Mouse (Mus musculus): Measurements from ENCODE around the gene Acr. TPM values are rescaled to one million over a fixed set of nuclear protein-coding genes. Genes with fewer than 3 reads are reported as not detected.

The Acr gene
- polyA plus RNA-seq, 1 experiment from 2014 or later = 1.8 TPM

DNA sequence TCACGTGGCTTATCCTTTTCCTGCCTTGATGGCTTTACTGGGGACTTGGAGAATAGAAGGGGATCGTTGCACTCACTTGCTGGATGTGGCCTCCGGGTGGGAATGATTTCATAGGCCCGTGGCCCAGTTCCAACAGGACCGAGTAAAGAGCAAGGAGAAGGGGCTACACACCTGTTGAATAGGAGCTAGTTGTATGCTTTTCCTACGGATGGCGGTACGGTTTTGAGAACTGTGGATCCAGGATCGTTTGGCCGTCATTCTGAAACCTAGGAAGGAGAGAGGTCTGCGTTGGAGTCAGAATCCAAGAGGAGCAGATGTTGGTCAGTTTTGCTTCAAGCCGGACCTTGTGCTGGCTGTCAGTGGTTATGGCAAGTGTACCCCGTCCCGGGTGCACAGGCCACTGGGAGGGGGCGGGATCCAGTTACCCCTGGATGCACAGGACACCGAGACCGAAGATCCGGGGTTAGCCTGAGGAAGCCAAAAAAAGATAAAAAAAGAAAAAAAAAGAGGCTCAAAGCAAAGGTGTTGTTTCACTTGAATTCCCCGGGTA, 41.3 kb upstream of the Acr start:
- no peaks in the 10 kb centered on the region for H3K36me3 ChIP-seq (ENCODE audit: control insufficient read depth, insufficient read depth, low read length)
- no peak overlapping the region for H3K27ac ChIP-seq (ENCODE audit: low read length)
- no peaks in the 10 kb centered on the region for H3K9me3 ChIP-seq (replicated peaks; ENCODE audit: control insufficient read depth, low read length, poor library complexity, severe bottlenecking)
- H3K9ac ChIP-seq (ENCODE audit: low read depth, low read length) = no peak overlapping the region
- no peak for ATAC-seq
- no peak overlapping the region for H3K4me3 ChIP-seq (ENCODE audit: low read depth, low read length)
- H3K4me2 ChIP-seq (ENCODE audit: low read length) = no peak overlapping the region
- no peaks in the 10 kb centered on the region for H3K27me3 ChIP-seq (ENCODE audit: control insufficient read depth, insufficient read depth, low read depth, low read length)
- peaks cover 2% of the 10 kb centered on the region for H3K4me1 ChIP-seq (ENCODE audit: control insufficient read depth, insufficient read depth, low read length)
- 91% methylated on average over 19 of the region's 19 CpGs for WGBS

DNA sequence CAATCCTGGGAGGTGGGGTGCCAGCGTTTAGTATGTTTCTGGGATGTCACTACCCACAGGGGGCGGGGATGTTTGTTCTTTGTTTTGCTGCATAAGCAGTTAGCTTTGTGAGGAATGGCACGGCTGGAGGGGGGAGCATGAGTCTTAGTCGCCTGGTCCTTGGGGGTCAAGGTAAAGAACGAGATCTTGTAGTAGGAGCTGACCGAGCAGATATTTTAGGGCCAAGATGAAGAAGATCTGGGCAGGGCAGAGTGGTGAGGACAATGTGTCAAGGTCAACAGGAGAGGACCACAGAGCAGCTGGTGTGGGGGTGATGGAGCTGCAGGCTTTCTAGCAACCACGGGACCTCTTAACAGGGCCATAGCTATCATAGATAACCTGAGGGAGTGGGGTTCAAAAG, 40.7 kb upstream of the Acr start:
- H3K4me3 ChIP-seq (ENCODE audit: low read depth, low read length) = no peak overlapping the region
- H3K27ac ChIP-seq (ENCODE audit: low read length) = no peak overlapping the region
- H3K9ac ChIP-seq (ENCODE audit: low read depth, low read length) = no peak overlapping the region
- H3K9me3 ChIP-seq (replicated peaks; ENCODE audit: control insufficient read depth, low read length, poor library complexity, severe bottlenecking) = no peaks in the 10 kb centered on the region
- 80% methylated on average over 7 of the region's 7 CpGs for WGBS
- no peaks in the 10 kb centered on the region for H3K36me3 ChIP-seq (ENCODE audit: control insufficient read depth, insufficient read depth, low read length)
- no peak for ATAC-seq
- H3K4me2 ChIP-seq (ENCODE audit: low read length) = no peak overlapping the region
- H3K27me3 ChIP-seq (ENCODE audit: control insufficient read depth, insufficient read depth, low read depth, low read length) = no peaks in the 10 kb centered on the region
- H3K4me1 ChIP-seq (ENCODE audit: control insufficient read depth, insufficient read depth, low read length) = peaks cover 9% of the 10 kb centered on the region

DNA sequence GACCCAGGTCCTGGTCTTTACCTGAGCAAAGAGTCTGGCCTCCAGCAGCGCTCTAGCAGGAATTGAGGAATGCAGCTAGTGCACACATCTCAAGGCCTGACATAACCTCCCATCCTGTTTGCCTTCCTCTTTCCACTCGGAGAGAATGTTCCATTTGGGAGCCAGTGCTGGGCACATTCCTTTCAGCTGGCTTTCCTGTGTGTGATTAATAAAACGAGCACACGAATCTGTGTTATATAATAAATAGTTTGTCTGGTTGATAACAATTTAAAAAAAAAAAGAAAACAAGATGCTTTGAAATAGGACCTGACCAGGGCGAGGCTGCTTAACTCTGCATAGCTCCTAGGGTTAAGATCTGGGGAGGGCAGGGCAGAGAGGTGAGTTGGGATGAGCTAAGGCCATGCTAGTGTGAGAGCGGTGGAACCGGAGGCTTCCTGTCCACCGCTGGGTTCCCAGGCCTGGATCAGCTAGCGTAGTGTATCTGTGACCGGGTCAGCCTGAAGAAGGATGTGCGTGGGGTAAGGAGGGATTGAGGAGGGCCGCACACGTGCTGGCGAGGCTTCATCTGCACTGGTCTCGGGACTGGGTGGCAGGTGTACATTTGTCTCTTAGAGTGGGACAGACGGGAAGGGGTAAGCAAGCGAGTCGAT, 39.8 kb upstream of the Acr start:
- Histone ChIP-seq H3K27ac (ENCODE audit: low read length) (no peak overlapping the region), H3K4me1 (ENCODE audit: control insufficient read depth, insufficient read depth, low read length) (peaks cover 15% of the 10 kb centered on the region), H3K27me3 (ENCODE audit: control insufficient read depth, insufficient read depth, low read depth, low read length) (no peaks in the 10 kb centered on the region), H3K4me3 (ENCODE audit: low read depth, low read length) (no peak overlapping the region), H3K4me2 (ENCODE audit: low read length) (no peak overlapping the region), H3K9me3 (replicated peaks; ENCODE audit: control insufficient read depth, low read length, poor library complexity, severe bottlenecking) (no peaks in the 10 kb centered on the region), H3K9ac (ENCODE audit: low read depth, low read length) (no peak overlapping the region), H3K36me3 (ENCODE audit: control insufficient read depth, insufficient read depth, low read length) (no peaks in the 10 kb centered on the region)
- no peak for ATAC-seq
- 90% methylated on average over 18 of the region's 18 CpGs for WGBS

DNA sequence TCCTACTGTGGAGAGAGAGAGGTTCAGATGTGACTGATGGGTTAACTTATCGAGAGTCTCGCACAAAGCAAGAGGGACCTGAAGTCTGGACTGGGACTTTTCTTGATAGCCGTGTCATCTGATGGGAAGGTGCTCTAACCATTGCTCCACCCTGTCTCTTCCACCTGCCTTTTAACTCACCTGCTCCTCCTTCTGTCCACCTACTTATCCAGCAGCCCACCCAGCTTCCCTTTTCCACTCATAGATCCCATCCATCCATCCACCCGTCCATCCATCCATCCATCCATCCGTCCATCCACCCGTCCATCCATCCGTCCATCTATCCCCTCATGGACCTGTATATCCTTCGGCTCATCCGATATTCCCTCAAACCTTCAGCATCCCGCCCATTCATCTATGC, 39.2 kb upstream of the Acr start:
- Histone ChIP-seq H3K27ac (ENCODE audit: low read length) (no peak overlapping the region), H3K9me3 (replicated peaks; ENCODE audit: control insufficient read depth, low read length, poor library complexity, severe bottlenecking) (no peaks in the 10 kb centered on the region), H3K4me1 (ENCODE audit: control insufficient read depth, insufficient read depth, low read length) (peaks cover 21% of the 10 kb centered on the region), H3K4me3 (ENCODE audit: low read depth, low read length) (no peak overlapping the region), H3K9ac (ENCODE audit: low read depth, low read length) (no peak overlapping the region), H3K4me2 (ENCODE audit: low read length) (no peak overlapping the region), H3K27me3 (ENCODE audit: control insufficient read depth, insufficient read depth, low read depth, low read length) (no peaks in the 10 kb centered on the region), H3K36me3 (ENCODE audit: control insufficient read depth, insufficient read depth, low read length) (no peaks in the 10 kb centered on the region)
- ATAC-seq = no peak
- 96% methylated on average over 10 of the region's 10 CpGs for WGBS

DNA sequence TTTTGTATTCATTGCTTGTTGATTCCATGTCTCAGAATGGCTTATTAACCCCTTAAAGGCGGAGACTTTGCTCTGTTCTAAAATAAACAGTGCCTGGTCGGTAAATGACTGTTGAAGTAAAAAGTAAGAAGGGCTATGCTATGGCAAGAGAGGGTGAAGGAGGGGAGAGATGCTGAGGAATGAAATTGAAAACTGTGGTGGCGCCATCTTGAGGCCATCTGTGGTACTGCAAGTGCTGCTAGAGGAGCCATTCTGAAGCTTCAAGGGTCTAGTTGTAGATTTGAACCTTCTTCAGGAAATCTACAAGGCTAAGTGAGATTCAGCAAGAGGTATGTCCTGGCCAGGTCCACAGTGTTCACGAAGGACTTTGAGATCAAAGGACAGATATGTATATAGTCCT, 37.8 kb upstream of the Acr start:
- no peak for ATAC-seq
- H3K9ac ChIP-seq (ENCODE audit: low read depth, low read length) = no peak overlapping the region
- peaks cover 26% of the 10 kb centered on the region for H3K4me1 ChIP-seq (ENCODE audit: control insufficient read depth, insufficient read depth, low read length)
- 6% methylated on average over 4 of the region's 4 CpGs for WGBS
- no peak overlapping the region for H3K4me2 ChIP-seq (ENCODE audit: low read length)
- H3K27ac ChIP-seq (ENCODE audit: low read length) = no peak overlapping the region
- H3K36me3 ChIP-seq (ENCODE audit: control insufficient read depth, insufficient read depth, low read length) = no peaks in the 10 kb centered on the region
- H3K27me3 ChIP-seq (ENCODE audit: control insufficient read depth, insufficient read depth, low read depth, low read length) = no peaks in the 10 kb centered on the region
- H3K9me3 ChIP-seq (replicated peaks; ENCODE audit: control insufficient read depth, low read length, poor library complexity, severe bottlenecking) = no peaks in the 10 kb centered on the region
- no peak overlapping the region for H3K4me3 ChIP-seq (ENCODE audit: low read depth, low read length)

DNA sequence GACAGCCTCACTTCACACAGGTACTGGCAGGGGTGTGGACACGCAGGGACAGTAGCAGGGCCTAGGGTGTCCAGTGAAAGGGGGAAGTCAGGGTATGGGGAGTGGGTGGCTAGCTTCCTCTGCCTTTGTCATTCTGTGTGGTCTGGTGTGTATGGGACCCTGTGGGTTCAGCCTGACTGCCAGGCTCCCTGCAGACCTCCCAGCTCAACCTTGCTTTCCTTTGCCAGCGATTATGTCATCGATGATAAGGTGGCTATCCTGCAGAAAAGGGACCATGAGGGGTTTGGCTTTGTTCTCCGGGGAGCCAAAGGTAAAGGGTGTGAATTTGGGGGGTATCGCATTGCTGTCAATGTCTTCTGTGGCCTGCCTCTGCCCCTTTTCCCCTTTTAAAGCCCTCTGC, 36.7 kb upstream of the Acr start:
- ATAC-seq = no peak
- Histone ChIP-seq H3K27me3 (ENCODE audit: control insufficient read depth, insufficient read depth, low read depth, low read length) (no peaks in the 10 kb centered on the region), H3K4me2 (ENCODE audit: low read length) (no peak overlapping the region), H3K9ac (ENCODE audit: low read depth, low read length) (no peak overlapping the region; the same call in 1 of the 2 replicates), H3K4me1 (ENCODE audit: control insufficient read depth, insufficient read depth, low read length) (peaks cover 26% of the 10 kb centered on the region), H3K27ac (ENCODE audit: low read length) (no peak overlapping the region), H3K36me3 (ENCODE audit: control insufficient read depth, insufficient read depth, low read length) (no peaks in the 10 kb centered on the region), H3K9me3 (replicated peaks; ENCODE audit: control insufficient read depth, low read length, poor library complexity, severe bottlenecking) (no peaks in the 10 kb centered on the region), H3K4me3 (ENCODE audit: low read depth, low read length) (no peak overlapping the region)
- WGBS = 97% methylated on average over 5 of the region's 5 CpGs

DNA sequence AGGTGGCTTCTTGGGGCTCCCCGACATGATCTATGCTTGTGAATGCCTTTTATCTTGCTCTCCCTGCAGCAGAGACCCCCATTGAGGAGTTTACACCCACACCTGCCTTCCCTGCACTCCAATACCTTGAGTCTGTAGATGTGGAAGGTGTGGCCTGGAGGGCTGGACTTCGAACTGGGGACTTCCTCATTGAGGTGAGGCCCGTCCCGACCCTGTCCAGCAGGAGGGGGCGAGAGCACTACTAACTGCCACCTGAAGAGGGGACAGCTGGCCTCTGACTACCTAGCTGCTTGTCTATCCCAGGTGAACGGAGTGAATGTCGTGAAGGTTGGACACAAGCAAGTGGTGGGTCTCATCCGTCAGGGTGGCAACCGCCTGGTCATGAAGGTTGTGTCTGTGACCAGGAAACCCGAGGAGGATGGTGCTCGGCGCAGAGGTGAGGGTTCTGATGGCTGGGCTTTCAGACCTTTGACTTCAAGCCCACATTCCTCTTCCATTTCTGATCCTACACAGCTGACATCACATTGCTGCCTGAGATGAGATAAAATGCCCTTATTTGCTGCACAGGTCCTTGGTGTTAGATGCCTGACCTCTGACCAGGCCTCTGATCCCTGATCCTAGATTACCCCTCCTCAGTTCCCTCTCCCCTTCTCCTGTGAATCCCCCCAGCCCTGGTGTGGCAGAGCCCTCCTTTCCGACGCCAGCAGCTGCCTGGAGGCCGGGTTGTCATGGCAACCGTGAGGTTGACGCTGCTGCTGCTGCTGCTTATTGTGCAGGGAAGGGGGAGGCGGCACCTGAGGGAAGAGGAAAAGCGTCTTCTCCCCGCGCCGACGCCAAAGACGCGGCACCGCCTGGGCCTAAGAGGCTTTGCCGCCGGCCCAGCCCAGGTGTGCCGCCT, 35.9 kb upstream of the Acr start:
- peak overlapping the region; percentile 75 for H3K9ac ChIP-seq (ENCODE audit: low read depth, low read length)
- WGBS = 20% methylated on average over 28 of the region's 29 CpGs

DNA sequence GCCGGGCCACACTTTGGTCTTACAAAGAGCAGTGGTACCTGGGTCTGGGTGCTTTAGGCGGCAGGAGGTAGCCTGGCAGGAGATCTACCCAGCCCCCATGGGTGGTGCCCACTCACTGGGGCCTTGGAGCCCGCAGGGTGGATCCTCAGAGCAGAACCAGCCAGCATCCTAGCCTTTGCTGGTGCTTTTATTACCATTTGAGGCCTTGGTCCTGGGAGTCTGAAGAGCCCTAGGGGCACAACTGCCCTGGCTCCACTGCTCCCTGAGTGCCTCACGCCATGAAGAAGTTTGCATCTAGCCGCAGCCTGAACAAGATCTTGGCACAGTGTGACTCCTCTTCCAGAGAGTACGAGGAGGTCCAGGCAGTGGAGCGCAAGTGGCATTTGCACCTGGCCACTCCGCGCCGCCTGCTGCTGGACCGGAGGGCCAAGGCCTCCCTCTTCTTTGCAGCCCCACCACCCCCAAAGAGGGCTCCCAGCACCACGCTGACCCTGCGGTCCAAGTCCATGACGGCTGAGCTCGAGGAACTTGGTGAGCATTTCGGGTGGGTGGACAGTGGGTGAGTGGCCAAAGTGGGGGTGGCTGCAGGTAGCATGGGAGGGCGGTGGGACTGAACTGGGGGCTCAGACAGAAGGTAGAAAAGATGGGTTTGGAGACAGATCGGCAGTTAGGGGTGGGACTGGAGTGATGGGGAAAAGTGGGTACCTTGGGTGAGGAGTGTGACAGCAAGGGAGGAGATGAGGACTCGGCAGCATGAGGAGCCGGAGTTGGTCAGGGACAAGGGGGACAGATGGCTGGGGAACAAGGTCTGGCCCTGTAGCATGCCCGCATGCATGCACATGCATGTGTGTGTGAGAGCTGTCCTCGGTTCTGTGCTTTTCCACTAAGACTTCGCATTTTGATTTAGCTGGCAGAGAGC, 34.9 kb upstream of the Acr start:
- Histone ChIP-seq H3K4me3 (ENCODE audit: low read depth, low read length) (peak overlapping the region; percentile 49), H3K36me3 (ENCODE audit: control insufficient read depth, insufficient read depth, low read length) (no peaks in the 10 kb centered on the region), H3K27ac (ENCODE audit: low read length) (peak overlapping the region; percentile 93), H3K9me3 (replicated peaks; ENCODE audit: control insufficient read depth, low read length, poor library complexity, severe bottlenecking) (no peaks in the 10 kb centered on the region), H3K9ac (ENCODE audit: low read depth, low read length) (peak overlapping the region; percentile 75), H3K4me2 (ENCODE audit: low read length) (peak overlapping the region; percentile 88), H3K27me3 (ENCODE audit: control insufficient read depth, insufficient read depth, low read depth, low read length) (no peaks in the 10 kb centered on the region), H3K4me1 (ENCODE audit: control insufficient read depth, insufficient read depth, low read length) (peaks cover 26% of the 10 kb centered on the region)
- ATAC-seq = peak; percentile 40; the same call in 1 of the 2 replicates
- WGBS = 51% methylated on average over 23 of the region's 23 CpGs

More for the DNA sequence above, 35.9 kb upstream of the Acr start:
- H3K4me3 ChIP-seq (ENCODE audit: low read depth, low read length) = peak overlapping the region; percentile 49
- no peaks in the 10 kb centered on the region for H3K27me3 ChIP-seq (ENCODE audit: control insufficient read depth, insufficient read depth, low read depth, low read length)
- peaks cover 26% of the 10 kb centered on the region for H3K4me1 ChIP-seq (ENCODE audit: control insufficient read depth, insufficient read depth, low read length)
- no peaks in the 10 kb centered on the region for H3K9me3 ChIP-seq (replicated peaks; ENCODE audit: control insufficient read depth, low read length, poor library complexity, severe bottlenecking)
- H3K36me3 ChIP-seq (ENCODE audit: control insufficient read depth, insufficient read depth, low read length) = no peaks in the 10 kb centered on the region
- ATAC-seq = peak; percentile 78
- peak overlapping the region; percentile 88 for H3K4me2 ChIP-seq (ENCODE audit: low read length)
- H3K27ac ChIP-seq (ENCODE audit: low read length) = peak overlapping the region; percentile 93
